17 mouse cellular contexts compared by ENCODE assay signal in the genomic region with DNA sequence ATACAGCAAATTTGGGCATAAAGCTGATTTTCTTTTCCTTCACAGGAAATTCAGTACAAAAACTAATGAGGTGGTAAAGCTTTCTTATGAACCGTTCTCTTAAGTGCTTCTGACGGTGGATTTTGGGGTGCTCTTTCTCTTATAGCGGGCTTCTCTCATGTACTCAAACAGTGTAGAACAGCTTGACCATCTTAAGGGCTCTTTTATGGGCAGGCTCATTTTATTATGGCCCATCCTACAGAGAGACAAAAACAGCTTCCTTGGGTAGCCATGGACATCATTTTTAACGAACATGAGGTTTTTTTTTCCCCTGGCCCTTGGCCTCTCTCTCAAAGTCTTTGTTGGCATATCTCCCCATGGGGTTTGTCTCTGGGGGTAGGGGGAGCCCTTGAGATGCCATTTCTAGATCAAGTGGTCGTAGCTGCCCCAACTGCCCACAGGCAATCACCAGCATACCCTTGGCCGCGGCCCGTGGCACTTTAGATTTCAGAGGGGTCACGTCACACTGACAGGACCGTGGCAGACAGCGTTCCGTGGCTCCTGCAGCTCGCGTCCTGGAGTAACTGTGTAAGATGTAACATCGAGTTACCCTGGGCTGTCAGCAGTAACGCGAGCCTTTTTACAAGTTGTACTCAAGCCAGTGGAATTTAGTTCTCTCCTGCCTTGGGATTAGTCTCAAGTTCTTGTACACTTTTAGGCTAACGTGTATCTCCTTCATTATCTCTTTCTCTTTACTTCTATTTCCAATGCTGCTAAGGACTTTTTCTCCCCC. TPM values are rescaled to one million over a fixed set of nuclear protein-coding genes. Genes with fewer than 3 reads are reported as not detected.
A peak's percentile ranks its signal among the peaks of the same experiment; 100 is the strongest.
DNase-seq lines count a peak whose midpoint lies in the region; ATAC-seq and TF ChIP-seq lines count a peak whose summit lies in the region.
"Had no signal": no experiment of that assay in that cellular context is flagged by ENCODE, and none has a peak within 500 bp of the region (broad histone marks: within the 10 kb centered on the region; RNA-seq: fewer than 3 reads in every experiment).

No protein-coding gene starts in this region.

- H3K36me3 ChIP-seq in heart, postnatal 0 days (replicated peaks; ENCODE audit: control insufficient read depth, insufficient read depth, low read length): no peaks in the 10 kb centered on the region
- peaks cover 19% of the 10 kb centered on the region for H3K36me3 ChIP-seq in limb, embryonic 10.5 days
- no peaks in the 10 kb centered on the region for H3K36me3 ChIP-seq in stomach, postnatal 0 days (ENCODE audit: control insufficient read depth, insufficient read depth, low read length)
- no peaks in the 10 kb centered on the region for H3K36me3 ChIP-seq in hindbrain, embryonic 14.5 days (replicated peaks; ENCODE audit: control insufficient read depth, insufficient read depth)
- H3K36me3 ChIP-seq: embryonic facial prominence, embryonic 12.5 days had no signal

- H3K9ac ChIP-seq in heart, postnatal 0 days (replicated peaks; ENCODE audit: low read depth, low read length): no peak overlapping the region
- no peak overlapping the region for H3K9ac ChIP-seq in stomach, postnatal 0 days (ENCODE audit: low read length)
- H3K9ac ChIP-seq in hindbrain, embryonic 14.5 days: no peak overlapping the region
- H3K9ac ChIP-seq: embryonic facial prominence, embryonic 12.5 days; liver, embryonic 14.5 days had no signal

- no peaks in the 10 kb centered on the region for H3K9me3 ChIP-seq in heart, postnatal 0 days (replicated peaks; ENCODE audit: control insufficient read depth, low read length)
- H3K9me3 ChIP-seq in limb, embryonic 10.5 days (replicated peaks): no peaks in the 10 kb centered on the region
- H3K9me3 ChIP-seq in stomach, postnatal 0 days (ENCODE audit: control insufficient read depth, low read length): no peaks in the 10 kb centered on the region
- no peaks in the 10 kb centered on the region for H3K9me3 ChIP-seq in hindbrain, embryonic 14.5 days (ENCODE audit: control insufficient read depth, low read length)
- H3K9me3 ChIP-seq: embryonic facial prominence, embryonic 12.5 days had no signal

- peak overlapping the region; percentile 34; the same call in 1 of the 2 replicates for H3K27ac ChIP-seq in heart, postnatal 0 days (ENCODE audit: low read depth)
- H3K27ac ChIP-seq in limb, embryonic 10.5 days: peak overlapping the region; percentile 19; the same call in 1 of the 2 replicates
- peak overlapping the region; percentile 63 for H3K27ac ChIP-seq in stomach, postnatal 0 days (replicated peaks)
- no peak overlapping the region for H3K27ac ChIP-seq in hindbrain, embryonic 14.5 days
- H3K27ac ChIP-seq: embryonic facial prominence, embryonic 12.5 days; left cerebral cortex, adult 2 months; liver, embryonic 14.5 days had no signal

- peak overlapping the region; percentile 36 for H3K4me2 ChIP-seq in heart, postnatal 0 days (ENCODE audit: low read depth, low read length)
- 0 out of 2 replicates have a peak overlapping the region, but pooled peaks have one; percentile 23 for H3K4me2 ChIP-seq in stomach, postnatal 0 days (replicated peaks; ENCODE audit: low read depth)
- H3K4me2 ChIP-seq in hindbrain, embryonic 14.5 days (replicated peaks): no peak overlapping the region
- H3K4me2 ChIP-seq: embryonic facial prominence, embryonic 12.5 days had no signal

- 59% methylated on average over 18 of the region's 18 CpGs for WGBS in heart, postnatal 0 days
- WGBS in limb, embryonic 10.5 days: 89% methylated on average over 18 of the region's 18 CpGs
- WGBS in stomach, postnatal 0 days: 63% methylated on average over 18 of the region's 18 CpGs
- WGBS in hindbrain, embryonic 14.5 days: 85% methylated on average over 18 of the region's 18 CpGs

- no peak for TF ChIP-seq CTCF in heart, postnatal 0 days (IDR thresholded peaks at IDR 0.05; ENCODE audit: low read depth)
- TF ChIP-seq CTCF in stomach, postnatal 0 days (IDR thresholded peaks at IDR 0.05; ENCODE audit: low read depth): no peak; the same call in 1 of the 2 replicates

- peaks cover 9% of the 10 kb centered on the region for H3K4me1 ChIP-seq in heart, postnatal 0 days (ENCODE audit: control insufficient read depth, insufficient read depth)
- 0 out of 2 replicates have a peak, but pooled peaks cover 5% of the 10 kb centered on the region for H3K4me1 ChIP-seq in limb, embryonic 10.5 days
- H3K4me1 ChIP-seq in stomach, postnatal 0 days (replicated peaks; ENCODE audit: control insufficient read depth, insufficient read depth): no peaks in the 10 kb centered on the region
- no peaks in the 10 kb centered on the region for H3K4me1 ChIP-seq in hindbrain, embryonic 14.5 days (replicated peaks; ENCODE audit: control insufficient read depth, insufficient read depth, low read length)
- H3K4me1 ChIP-seq: embryonic facial prominence, embryonic 12.5 days had no signal

- no peaks in the 10 kb centered on the region for H3K27me3 ChIP-seq in heart, postnatal 0 days (ENCODE audit: control insufficient read depth, insufficient read depth, low read length)
- no peaks in the 10 kb centered on the region for H3K27me3 ChIP-seq in limb, embryonic 10.5 days (ENCODE audit: low read depth, poor library complexity, severe bottlenecking)
- H3K27me3 ChIP-seq in stomach, postnatal 0 days (ENCODE audit: control insufficient read depth, insufficient read depth, low read length): no peaks in the 10 kb centered on the region
- no peaks in the 10 kb centered on the region for H3K27me3 ChIP-seq in hindbrain, embryonic 14.5 days (ENCODE audit: control insufficient read depth, insufficient read depth, low read length)
- H3K27me3 ChIP-seq: CH12.LX; embryonic facial prominence, embryonic 12.5 days; Patski had no signal

- ATAC-seq in heart, postnatal 0 days (ENCODE audit: insufficient read depth, low read depth): peak; percentile 38; the same call in 1 of the 2 replicates
- no peak for ATAC-seq in stomach, postnatal 0 days (ENCODE audit: low FRiP score, low TSS enrichment)
- ATAC-seq in hindbrain, embryonic 14.5 days (ENCODE audit: low FRiP score): no peak
- ATAC-seq: forebrain, embryonic 16.5 days; Patski had no signal

- peak; percentile 11 for DNase-seq in heart, postnatal 0 days (ENCODE audit: low spot score)
- no peak for DNase-seq in heart, adult 11 months
- peak; percentile 12 for DNase-seq in urinary bladder, postnatal 14 days (ENCODE audit: low spot score)
- no peak for DNase-seq in urinary bladder, postnatal 10 days (ENCODE audit: low spot score)
- no peak for DNase-seq in limb, embryonic 10.5 days (ENCODE audit: low spot score)
- no peak for DNase-seq in stomach, postnatal 0 days (ENCODE audit: low spot score)
- no peak for DNase-seq in hindbrain, embryonic 14.5 days (ENCODE audit: low spot score)
- no peak for DNase-seq in cerebellum, adult 18-20 months
- DNase-seq: adrenal gland, adult 2 months; cerebellum, adult 9-11 months had no signal

- no peak overlapping the region for H3K4me3 ChIP-seq in heart, postnatal 0 days (ENCODE audit: low read depth, low read length)
- H3K4me3 ChIP-seq in limb, embryonic 10.5 days: no peak overlapping the region
- H3K4me3 ChIP-seq in stomach, postnatal 0 days (ENCODE audit: low read depth, low read length): no peak overlapping the region
- no peak overlapping the region for H3K4me3 ChIP-seq in hindbrain, embryonic 14.5 days (replicated peaks; ENCODE audit: low read length)
- H3K4me3 ChIP-seq: embryonic facial prominence, embryonic 12.5 days; left cerebral cortex, adult 2 months had no signal

- TF ChIP-seq EP300 in heart, postnatal 0 days (IDR thresholded peaks at IDR 0.05; ENCODE audit: low read depth): no peak
- no peak for TF ChIP-seq EP300 in stomach, postnatal 0 days (optimal IDR thresholded peaks at IDR 0.05)

RNA-seq across cellular contexts. Expression of a gene that starts 24.5 kb away (rescaled TPM):
- 0.27 and 2.9 TPM in 2 replicates for total RNA-seq in heart, postnatal 0 days (2014; rRNA removed; ENCODE audit: low replicate concordance)
- 2.1 and 2.2 TPM in 2 replicates for polyA plus RNA-seq in heart, postnatal 0 days (2015; fragmentation: Nextera tagmentation; extraction: Ambion mirVana)
- 9.3 and 11.8 TPM in 2 replicates for polyA plus RNA-seq in limb, embryonic 10.5 days (2016; fragmentation: Nextera tagmentation; extraction: Ambion mirVana)
- polyA plus RNA-seq in stomach, postnatal 0 days (2015; fragmentation: Nextera tagmentation; extraction: Ambion mirVana): 1.6 and 1.8 TPM in 2 replicates
- polyA plus RNA-seq in hindbrain, embryonic 14.5 days (2014; fragmentation: Nextera tagmentation; extraction: Ambion mirVana): 3.4 and 5.1 TPM in 2 replicates
- polyA plus RNA-seq: adrenal gland, adult 2 months; large intestine, adult 2 months had no signal

Comparison
In these comparisons a context has a peak if more than half of its experiments do, and no peak if none do; other contexts are left out.
1. DNase-seq: peak in heart, postnatal 0 days (single experiment) and urinary bladder, postnatal 14 days (single experiment); none in heart, adult 11 months (single experiment), urinary bladder, postnatal 10 days (single experiment), limb, embryonic 10.5 days (single experiment), stomach, postnatal 0 days (single experiment), hindbrain, embryonic 14.5 days (single experiment) and cerebellum, adult 18-20 months (0 of 2).